Mouse (Mus musculus) thymus, adult 2 months (tissue): ENCODE results near the gene Plxdc2.

Experiments
- CTCF ChIP-seq: fragments of 200-500 bp; IDR thresholded peaks from 2 replicates; pipeline ENCODE4 v1.5.1; 2012; ENCODE audit warnings: mild to moderate bottlenecking, control low read depth, low read length, moderate library complexity, borderline replicate concordance; ENCODE audit not compliant: control insufficient read depth, poor library complexity, insufficient read depth; ENCODE audit errors: extremely low read depth
- POLR2A ChIP-seq: fragments of 200-500 bp; IDR thresholded peaks from 2 replicates; pipeline ENCODE4 v1.6.1; 2012; ENCODE audit warnings: mild to moderate bottlenecking, low read length, control low read depth, moderate library complexity; ENCODE audit not compliant: control insufficient read depth, poor library complexity, insufficient read depth; ENCODE audit errors: extremely low read depth

GRCm38 (mm10) chr2:16518148-16518547, 162.0 kb downstream of the Plxdc2 start:
- no peak for TF ChIP-seq CTCF
- no peak for TF ChIP-seq POLR2A
